Mouse (Mus musculus): Measurements from ENCODE around the gene Zfand3. TPM values are rescaled to one million over a fixed set of nuclear protein-coding genes. Genes with fewer than 3 reads are reported as not detected.

Zfand3 gene
- polyA plus RNA-seq, 1 experiment from 2014 or later = 55.1 TPM

GRCm38 (mm10) chr17:30105369-30105768 lies 100.8 kb downstream of the Zfand3 start:
- H3K9me3 ChIP-seq (ENCODE audit: control insufficient read depth, low read length) = no peaks in the 10 kb centered on the region
- no peaks in the 10 kb centered on the region for H3K36me3 ChIP-seq (ENCODE audit: control insufficient read depth, insufficient read depth, low read length)
- no peak overlapping the region for H3K4me2 ChIP-seq (ENCODE audit: low read depth, severe bottlenecking)
- H3K27ac ChIP-seq (replicated peaks; ENCODE audit: low read depth, low read length) = no peak overlapping the region
- no peak overlapping the region for H3K9ac ChIP-seq (ENCODE audit: low read length)
- no peaks in the 10 kb centered on the region for H3K27me3 ChIP-seq (ENCODE audit: control insufficient read depth, insufficient read depth, low read length)
- no peak for ATAC-seq (ENCODE audit: insufficient number of reproducible peaks, low FRiP score, low TSS enrichment, low read depth)
- DNase-seq (ENCODE audit: low spot score) = no peak
- WGBS = 91% methylated on average over 3 of the region's 3 CpGs
- H3K4me1 ChIP-seq (ENCODE audit: control insufficient read depth, insufficient read depth, low read length) = peaks cover 6% of the 10 kb centered on the region; the same call in 1 of the 2 replicates
- no peak overlapping the region for H3K4me3 ChIP-seq (ENCODE audit: low read depth, low read length)

DNA sequence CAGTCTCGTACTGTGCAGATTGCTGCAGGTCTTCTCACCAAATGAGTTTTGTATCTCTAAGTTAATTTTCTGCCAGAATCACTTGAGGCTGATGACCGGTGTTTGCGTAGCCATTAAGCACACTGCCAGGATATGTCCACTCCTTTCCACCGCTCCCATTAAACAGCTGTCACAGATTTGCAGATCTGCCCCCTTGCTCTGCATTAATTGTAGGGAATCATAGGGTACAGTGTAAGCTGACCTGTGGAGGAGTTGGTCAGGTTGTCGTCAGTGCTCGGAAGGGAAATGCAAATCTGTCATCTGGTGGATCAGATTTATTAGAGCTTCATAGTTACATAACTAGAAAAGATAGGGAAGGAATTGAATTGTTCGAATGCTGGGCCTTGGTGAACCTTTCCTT lies 106.1 kb downstream of the Zfand3 start:
- 84% methylated on average over 7 of the region's 7 CpGs for WGBS
- H3K9ac ChIP-seq (ENCODE audit: low read length) = no peak overlapping the region
- no peak overlapping the region for H3K4me2 ChIP-seq (ENCODE audit: low read depth, severe bottlenecking)
- H3K4me3 ChIP-seq (ENCODE audit: low read depth, low read length) = no peak overlapping the region
- H3K9me3 ChIP-seq (ENCODE audit: control insufficient read depth, low read length) = no peaks in the 10 kb centered on the region
- H3K27me3 ChIP-seq (ENCODE audit: control insufficient read depth, insufficient read depth, low read length) = no peaks in the 10 kb centered on the region
- DNase-seq (ENCODE audit: low spot score) = no peak
- H3K36me3 ChIP-seq (ENCODE audit: control insufficient read depth, insufficient read depth, low read length) = no peaks in the 10 kb centered on the region
- ATAC-seq (ENCODE audit: insufficient number of reproducible peaks, low FRiP score, low TSS enrichment, low read depth) = no peak
- no peak overlapping the region for H3K27ac ChIP-seq (replicated peaks; ENCODE audit: low read depth, low read length)
- H3K4me1 ChIP-seq (ENCODE audit: control insufficient read depth, insufficient read depth, low read length) = 0 out of 2 replicates have a peak, but pooled peaks cover 2% of the 10 kb centered on the region

DNA sequence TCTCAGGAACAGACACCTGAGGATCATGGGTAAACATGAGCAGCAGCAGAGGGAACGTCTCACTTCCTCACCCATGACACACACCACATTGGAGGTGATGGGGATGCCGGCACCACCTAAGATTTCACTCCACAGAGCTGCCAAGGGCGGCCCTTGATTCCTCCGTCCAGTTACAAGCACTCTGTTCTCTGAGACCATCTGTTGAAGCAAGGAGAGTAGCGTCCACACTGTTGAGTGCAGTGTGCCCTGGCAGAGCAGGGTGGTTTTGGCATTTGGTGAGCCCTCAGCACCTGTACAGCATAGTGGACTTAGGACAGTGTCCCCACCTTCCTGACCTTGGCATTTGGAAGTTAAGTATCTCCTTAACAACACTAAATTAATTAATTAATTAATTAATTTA lies 107.0 kb downstream of the Zfand3 start:
- H3K4me2 ChIP-seq (ENCODE audit: low read depth, severe bottlenecking) = no peak overlapping the region
- 87% methylated on average over 5 of the region's 5 CpGs for WGBS
- no peaks in the 10 kb centered on the region for H3K27me3 ChIP-seq (ENCODE audit: control insufficient read depth, insufficient read depth, low read length)
- H3K9me3 ChIP-seq (ENCODE audit: control insufficient read depth, low read length) = no peaks in the 10 kb centered on the region
- no peak overlapping the region for H3K9ac ChIP-seq (ENCODE audit: low read length)
- H3K27ac ChIP-seq (replicated peaks; ENCODE audit: low read depth, low read length) = no peak overlapping the region
- no peak for DNase-seq (ENCODE audit: low spot score)
- 0 out of 2 replicates have a peak, but pooled peaks cover 2% of the 10 kb centered on the region for H3K4me1 ChIP-seq (ENCODE audit: control insufficient read depth, insufficient read depth, low read length)
- H3K4me3 ChIP-seq (ENCODE audit: low read depth, low read length) = no peak overlapping the region
- ATAC-seq (ENCODE audit: insufficient number of reproducible peaks, low FRiP score, low TSS enrichment, low read depth) = no peak
- H3K36me3 ChIP-seq (ENCODE audit: control insufficient read depth, insufficient read depth, low read length) = no peaks in the 10 kb centered on the region

GRCm38 (mm10) chr17:30112080-30112479 lies 107.5 kb downstream of the Zfand3 start:
- DNase-seq (ENCODE audit: low spot score) (no peak), ATAC-seq (ENCODE audit: insufficient number of reproducible peaks, low FRiP score, low TSS enrichment, low read depth) (no peak)
- H3K9me3 ChIP-seq (ENCODE audit: control insufficient read depth, low read length) = no peaks in the 10 kb centered on the region
- H3K27me3 ChIP-seq (ENCODE audit: control insufficient read depth, insufficient read depth, low read length) = no peaks in the 10 kb centered on the region
- H3K4me2 ChIP-seq (ENCODE audit: low read depth, severe bottlenecking) = no peak overlapping the region
- WGBS = 85% methylated on average over 4 of the region's 4 CpGs
- 0 out of 2 replicates have a peak, but pooled peaks cover 2% of the 10 kb centered on the region for H3K4me1 ChIP-seq (ENCODE audit: control insufficient read depth, insufficient read depth, low read length)
- no peaks in the 10 kb centered on the region for H3K36me3 ChIP-seq (ENCODE audit: control insufficient read depth, insufficient read depth, low read length)
- no peak overlapping the region for H3K27ac ChIP-seq (replicated peaks; ENCODE audit: low read depth, low read length)
- no peak overlapping the region for H3K9ac ChIP-seq (ENCODE audit: low read length)
- no peak overlapping the region for H3K4me3 ChIP-seq (ENCODE audit: low read depth, low read length)

DNA sequence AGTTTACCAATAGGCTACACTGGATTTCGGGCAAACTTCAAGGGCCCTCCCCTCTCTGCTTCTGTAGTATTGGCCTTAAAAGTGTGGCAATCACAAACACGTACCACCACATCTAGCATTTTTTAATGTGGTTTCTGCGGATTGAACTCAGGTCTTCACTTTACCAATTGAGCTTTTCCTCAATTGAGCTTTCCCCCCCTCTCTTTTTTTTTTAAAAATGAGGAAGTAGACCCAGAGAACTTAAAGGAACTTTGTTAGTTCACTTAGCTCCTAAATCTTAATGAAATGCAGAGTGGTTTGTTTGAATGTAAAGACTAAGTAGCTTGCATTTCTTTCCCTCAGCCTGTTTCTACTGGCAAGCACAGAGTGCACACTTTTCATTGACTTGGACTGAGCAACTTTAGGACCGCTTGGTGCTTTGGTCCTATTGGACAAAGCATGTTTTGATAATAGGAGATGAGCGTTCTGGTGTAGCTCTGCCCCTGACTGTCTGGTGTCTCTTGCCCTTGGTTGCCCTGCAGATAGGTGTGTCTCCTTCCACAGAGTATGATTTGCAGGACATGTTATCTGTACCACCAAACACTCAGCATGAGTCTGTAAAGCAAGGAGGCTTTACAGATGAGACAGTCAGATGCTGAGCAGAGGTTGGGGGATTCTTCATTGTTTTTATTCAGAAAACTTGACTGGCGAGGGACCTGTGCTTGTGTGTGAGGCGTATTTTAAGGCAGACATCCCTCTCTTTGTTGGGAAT lies 108.2 kb downstream of the Zfand3 start:
- WGBS = 90% methylated on average over 7 of the region's 7 CpGs
- Histone ChIP-seq H3K4me1 (ENCODE audit: control insufficient read depth, insufficient read depth, low read length) (0 out of 2 replicates have a peak, but pooled peaks cover 2% of the 10 kb centered on the region), H3K36me3 (ENCODE audit: control insufficient read depth, insufficient read depth, low read length) (no peaks in the 10 kb centered on the region), H3K4me2 (ENCODE audit: low read depth, severe bottlenecking) (no peak overlapping the region), H3K9me3 (ENCODE audit: control insufficient read depth, low read length) (no peaks in the 10 kb centered on the region), H3K27me3 (ENCODE audit: control insufficient read depth, insufficient read depth, low read length) (no peaks in the 10 kb centered on the region), H3K27ac (replicated peaks; ENCODE audit: low read depth, low read length) (no peak overlapping the region), H3K9ac (ENCODE audit: low read length) (no peak overlapping the region), H3K4me3 (ENCODE audit: low read depth, low read length) (no peak overlapping the region)
- no peak for DNase-seq (ENCODE audit: low spot score)
- no peak for ATAC-seq (ENCODE audit: insufficient number of reproducible peaks, low FRiP score, low TSS enrichment, low read depth)

DNA sequence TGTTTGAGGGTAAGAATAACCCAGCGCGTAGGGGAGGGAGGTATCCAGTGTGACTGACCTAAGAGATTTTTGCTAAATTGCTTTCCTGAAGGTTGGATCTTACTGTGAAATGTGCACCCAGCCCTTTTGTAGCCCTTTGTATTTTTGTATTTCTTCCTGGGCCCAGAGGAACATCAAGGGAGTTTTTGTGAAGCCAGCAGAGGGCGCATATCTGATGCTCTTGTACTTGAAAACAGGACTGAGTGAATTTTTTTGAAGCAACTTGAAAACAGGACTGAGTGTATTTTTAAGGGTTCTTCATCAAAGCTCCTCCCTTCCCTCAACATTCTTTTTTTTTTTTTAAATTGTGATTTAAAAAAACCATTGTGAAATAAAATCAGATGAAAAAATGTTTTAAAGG lies 110.2 kb downstream of the Zfand3 start:
- Histone ChIP-seq H3K4me2 (ENCODE audit: low read depth, severe bottlenecking) (no peak overlapping the region), H3K27ac (replicated peaks; ENCODE audit: low read depth, low read length) (no peak overlapping the region), H3K27me3 (ENCODE audit: control insufficient read depth, insufficient read depth, low read length) (no peaks in the 10 kb centered on the region), H3K9me3 (ENCODE audit: control insufficient read depth, low read length) (no peaks in the 10 kb centered on the region), H3K4me1 (ENCODE audit: control insufficient read depth, insufficient read depth, low read length) (0 out of 2 replicates have a peak, but pooled peaks cover 2% of the 10 kb centered on the region), H3K36me3 (ENCODE audit: control insufficient read depth, insufficient read depth, low read length) (no peaks in the 10 kb centered on the region), H3K9ac (ENCODE audit: low read length) (no peak overlapping the region), H3K4me3 (ENCODE audit: low read depth, low read length) (no peak overlapping the region)
- DNase-seq (ENCODE audit: low spot score) = peak; percentile 41
- ATAC-seq (ENCODE audit: insufficient number of reproducible peaks, low FRiP score, low TSS enrichment, low read depth) = no peak
- 82% methylated on average over 3 of the region's 3 CpGs for WGBS

- Histone ChIP-seq H3K4me1 (ENCODE audit: control insufficient read depth, insufficient read depth, low read length) (0 out of 2 replicates have a peak, but pooled peaks cover 2% of the 10 kb centered on the region), H3K36me3 (ENCODE audit: control insufficient read depth, insufficient read depth, low read length) (no peaks in the 10 kb centered on the region), H3K27ac (replicated peaks; ENCODE audit: low read depth, low read length) (no peak overlapping the region), H3K9me3 (ENCODE audit: control insufficient read depth, low read length) (no peaks in the 10 kb centered on the region), H3K27me3 (ENCODE audit: control insufficient read depth, insufficient read depth, low read length) (no peaks in the 10 kb centered on the region), H3K4me2 (ENCODE audit: low read depth, severe bottlenecking) (no peak overlapping the region), H3K9ac (ENCODE audit: low read length) (no peak overlapping the region), H3K4me3 (ENCODE audit: low read depth, low read length) (no peak overlapping the region)
- WGBS = 81% methylated on average over 5 of the region's 5 CpGs
- ATAC-seq (ENCODE audit: insufficient number of reproducible peaks, low FRiP score, low TSS enrichment, low read depth) (no peak), DNase-seq (ENCODE audit: low spot score) (no peak)
These were observed 111.7 kb downstream of the Zfand3 start for GRCm38 (mm10) chr17:30116226-30116625.

DNA sequence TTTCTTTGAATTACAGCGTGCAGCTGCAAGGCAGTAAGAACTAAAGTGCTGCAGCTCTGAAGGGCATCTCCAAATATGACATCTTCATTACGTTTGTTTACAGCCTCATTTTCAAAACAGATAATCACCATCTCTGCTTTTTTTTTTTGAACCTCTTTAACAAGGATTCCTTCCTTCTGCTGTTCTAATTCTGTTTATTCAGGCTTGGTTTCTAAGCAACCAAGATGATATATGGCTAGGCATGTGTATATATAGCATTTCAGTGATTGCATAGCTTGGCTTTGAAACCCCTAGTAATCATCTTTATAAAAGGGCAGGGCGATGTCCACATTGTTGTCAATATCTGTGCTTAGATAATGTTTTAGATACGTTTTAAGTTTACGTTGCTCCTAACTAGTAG lies 113.5 kb downstream of the Zfand3 start:
- Histone ChIP-seq H3K27me3 (ENCODE audit: control insufficient read depth, insufficient read depth, low read length) (no peaks in the 10 kb centered on the region), H3K4me3 (ENCODE audit: low read depth, low read length) (no peak overlapping the region), H3K9ac (ENCODE audit: low read length) (no peak overlapping the region), H3K4me1 (ENCODE audit: control insufficient read depth, insufficient read depth, low read length) (0 out of 2 replicates have a peak, but pooled peaks cover 2% of the 10 kb centered on the region), H3K36me3 (ENCODE audit: control insufficient read depth, insufficient read depth, low read length) (no peaks in the 10 kb centered on the region), H3K27ac (replicated peaks; ENCODE audit: low read depth, low read length) (no peak overlapping the region), H3K9me3 (ENCODE audit: control insufficient read depth, low read length) (no peaks in the 10 kb centered on the region), H3K4me2 (ENCODE audit: low read depth, severe bottlenecking) (no peak overlapping the region)
- no peak for ATAC-seq (ENCODE audit: insufficient number of reproducible peaks, low FRiP score, low TSS enrichment, low read depth)
- 97% methylated on average over 5 of the region's 5 CpGs for WGBS
- DNase-seq (ENCODE audit: low spot score) = no peak
